Mouse (Mus musculus) adrenal gland, adult 18-20 months (tissue): ENCODE measurements at regions not wholly inside any gene's neighbourhood (a gene's known extent, or its start where the extent isn't known, plus 50 kb on each side); places are given as distances from the start of the nearest gene placed in this dataset.

Experiments used
- DNase-seq, 2 experiments: peaks; one replicate each; pipeline ENCODE4 v3.0.0; 2021 to 2022; ENCODE audit warnings: low spot score in 2 of 2

DNA sequence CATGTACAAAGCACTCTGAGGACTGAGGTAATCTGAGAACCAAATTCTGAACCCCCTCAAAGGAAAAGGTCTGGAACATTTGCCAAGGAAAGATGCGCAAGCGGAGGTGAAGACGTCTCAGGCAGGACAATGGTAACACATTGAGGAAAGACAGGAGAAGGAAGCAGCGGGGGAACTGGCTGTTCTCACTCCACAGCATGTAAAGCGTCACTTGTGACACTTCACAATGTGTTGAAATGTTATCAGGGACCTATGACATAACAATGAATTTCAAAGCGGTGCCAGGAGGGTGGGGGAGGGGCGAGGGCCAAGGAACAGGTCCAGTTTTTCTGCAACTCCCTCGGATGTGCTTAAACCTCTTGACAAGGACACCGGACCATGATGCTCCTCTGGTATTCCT is 515.3 kb upstream of the Adgrl2 start:
- DNase-seq: no peak

DNA sequence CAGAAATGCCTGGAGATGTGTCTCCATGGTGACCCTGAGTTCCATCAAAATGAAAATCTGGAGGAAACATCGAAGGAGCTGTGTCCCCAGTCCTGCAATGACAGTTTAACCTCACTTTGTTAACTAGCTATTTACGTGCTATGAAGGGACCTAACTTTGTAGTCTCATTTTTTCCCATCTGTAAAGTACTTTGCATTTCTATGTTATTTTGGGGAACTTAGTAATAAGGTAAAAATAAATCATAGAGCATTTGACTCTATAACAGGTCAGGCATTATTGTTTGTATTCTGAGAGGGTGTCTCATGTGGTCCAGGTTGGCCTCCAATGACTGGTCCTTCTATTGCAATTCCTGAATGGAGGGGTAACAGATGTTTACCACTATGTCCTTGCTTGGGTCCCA is 513.6 kb upstream of the Adgrl2 start:
- no peak for DNase-seq

DNA sequence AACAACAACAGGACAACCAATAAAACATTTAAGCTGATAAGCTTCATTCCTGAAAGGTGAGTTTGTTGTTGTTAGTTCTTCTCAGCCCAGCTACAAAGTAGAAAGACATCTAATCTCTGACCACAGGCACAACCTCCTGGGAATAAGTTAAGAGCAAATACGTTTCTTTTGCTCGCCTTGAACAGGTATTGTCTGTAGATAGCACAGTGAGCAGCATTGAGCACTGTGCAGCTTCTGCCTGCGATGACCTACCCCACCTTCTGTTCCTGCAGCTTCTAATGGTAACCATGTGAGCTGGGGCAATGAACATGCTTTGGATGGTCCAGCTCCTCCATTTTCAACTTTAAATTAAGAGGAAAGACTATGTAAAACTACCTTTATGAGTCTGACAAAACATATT is 509.8 kb upstream of the Adgrl2 start:
- no peak for DNase-seq

- no peak for DNase-seq
These were observed 508.4 kb upstream of the Adgrl2 start for GRCm38 (mm10) chr3:149498765-149499164.

DNA sequence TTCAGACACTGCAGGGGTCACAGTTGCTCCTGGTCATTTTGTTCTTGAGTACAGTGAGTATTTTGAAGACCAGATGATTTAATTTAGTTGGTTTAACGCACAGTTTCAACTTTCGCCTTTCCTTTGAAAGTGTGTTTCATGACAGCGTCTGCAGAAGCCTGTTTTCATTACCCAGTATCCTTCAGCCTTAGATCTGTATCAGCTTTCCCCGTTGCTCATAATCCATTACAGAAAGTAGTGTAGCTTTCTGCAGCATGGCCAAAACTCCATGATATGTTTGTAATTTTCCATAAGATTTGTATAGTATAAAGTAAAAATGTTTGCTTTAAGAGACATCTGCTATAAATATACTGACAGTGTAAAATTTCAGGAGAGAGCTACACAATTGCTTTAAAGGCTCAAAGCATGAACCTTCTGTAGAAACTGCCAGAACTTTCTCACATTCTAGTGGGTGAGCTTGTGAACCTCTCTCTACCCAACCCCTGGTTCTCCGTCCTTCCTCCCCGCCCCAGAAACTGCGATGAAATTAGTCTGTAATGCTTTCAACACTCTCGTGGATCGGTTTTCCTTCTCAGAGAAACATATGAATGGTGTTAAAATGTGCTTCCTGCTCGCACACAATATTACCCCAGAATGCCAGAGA is 506.6 kb upstream of the Adgrl2 start:
- DNase-seq: no peak

- DNase-seq: no peak
These were observed 505.8 kb upstream of the Adgrl2 start for GRCm38 (mm10) chr3:149496122-149496521.

- no peak for DNase-seq
These were observed 497.8 kb upstream of the Adgrl2 start for GRCm38 (mm10) chr3:149488147-149488546.

DNA sequence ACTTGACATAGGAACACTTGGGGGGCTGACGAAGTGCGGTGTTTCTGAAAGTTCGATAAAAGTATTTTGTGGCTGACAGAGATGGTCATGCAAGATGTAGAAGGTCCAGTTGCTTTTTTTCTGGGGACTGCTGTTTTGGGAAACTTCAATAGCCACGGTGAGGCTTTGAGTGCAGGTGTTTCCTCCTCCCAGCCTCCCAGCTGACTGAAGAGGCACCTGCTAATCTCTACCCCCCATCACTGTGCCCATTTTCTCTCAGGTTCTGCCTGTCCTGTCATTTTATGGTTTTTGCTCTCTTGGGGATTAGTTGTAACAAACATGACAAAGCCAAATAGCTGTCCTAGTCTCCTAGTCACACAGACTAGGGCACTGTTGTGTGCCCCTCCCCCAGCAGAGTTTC is 495.1 kb upstream of the Adgrl2 start:
- no peak for DNase-seq

GRCm38 (mm10) chr3:149484319-149484718 is 494.0 kb upstream of the Adgrl2 start:
- DNase-seq: no peak

DNA sequence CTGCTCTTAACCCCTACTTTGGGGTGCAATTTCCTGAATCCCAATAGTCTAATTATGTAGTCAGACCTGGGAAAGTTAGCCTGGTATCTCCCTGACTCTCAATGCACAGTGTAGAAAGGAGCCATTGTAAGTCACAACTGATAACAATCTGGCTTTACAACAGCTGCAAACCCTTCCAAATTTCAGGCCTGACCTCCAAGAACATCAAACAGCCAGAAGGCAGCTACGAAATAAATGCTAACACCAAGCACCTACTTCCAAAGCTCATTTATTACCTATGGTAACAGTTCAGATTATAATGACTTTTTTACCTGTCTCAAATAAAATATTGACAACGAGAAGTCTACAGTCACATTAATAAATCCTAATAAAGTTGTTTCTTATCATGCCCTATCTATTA is 485.8 kb upstream of the Adgrl2 start:
- DNase-seq: no peak

DNA sequence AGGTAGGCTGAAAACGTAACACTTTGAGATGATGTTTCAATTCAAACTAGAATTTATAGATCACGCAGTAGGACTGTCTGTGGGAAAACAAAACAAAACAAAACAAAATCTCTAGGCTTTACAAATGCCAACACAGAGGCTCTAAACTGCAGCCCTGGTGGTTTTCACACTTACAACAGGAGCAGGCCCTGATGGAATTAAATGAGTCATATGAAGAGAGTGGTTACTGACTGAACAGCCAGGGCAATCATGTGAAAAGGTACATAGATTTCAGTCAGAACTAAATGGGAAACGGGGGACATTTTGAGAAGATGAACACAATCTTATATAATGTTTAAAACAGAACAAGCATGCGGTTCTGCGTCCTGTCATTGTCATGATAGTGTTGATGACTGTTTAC is 476.6 kb upstream of the Adgrl2 start:
- DNase-seq: no peak

DNA sequence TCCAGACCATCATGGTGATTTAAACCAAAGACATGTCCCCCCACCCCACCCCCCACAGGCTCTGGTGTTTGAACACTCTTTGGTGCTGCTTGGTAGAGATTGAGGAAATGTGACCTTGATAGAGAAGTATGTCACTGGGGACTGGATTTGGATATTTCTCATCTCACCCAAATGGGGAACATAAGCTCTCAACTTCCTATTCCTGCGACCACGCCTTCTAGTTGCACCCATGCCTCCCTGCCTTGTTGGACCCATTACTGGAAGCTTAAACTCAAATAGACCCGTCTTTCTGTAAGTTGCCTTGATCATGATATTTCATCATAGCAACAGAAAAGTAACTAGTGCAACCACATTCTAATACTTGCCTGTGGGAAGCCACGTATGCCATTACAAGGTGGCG is 474.2 kb upstream of the Adgrl2 start:
- DNase-seq: no peak

DNA sequence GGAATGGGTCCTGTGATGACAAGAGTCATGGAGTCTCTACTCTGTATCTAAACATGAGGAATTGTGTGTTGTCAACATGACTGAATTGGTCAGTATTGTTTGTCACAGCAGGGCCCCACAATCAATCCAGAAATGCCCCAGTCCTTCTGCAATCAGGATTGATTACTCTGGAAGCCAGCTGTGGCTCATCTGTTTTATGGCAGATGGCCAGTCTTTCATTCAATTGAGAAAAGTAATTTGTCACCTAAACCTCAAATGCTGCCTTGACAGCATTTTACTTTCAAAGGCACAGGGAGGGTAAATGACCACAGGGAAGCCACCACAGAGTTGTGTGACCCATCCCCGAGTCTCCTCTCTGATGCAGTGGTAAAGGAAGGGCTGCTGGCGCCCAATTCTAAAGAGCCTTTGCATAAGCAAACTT is 471.8 kb upstream of the Adgrl2 start:
- DNase-seq: no peak

- DNase-seq: no peak
These were observed 471.3 kb upstream of the Adgrl2 start for GRCm38 (mm10) chr3:149461613-149462012.

DNA sequence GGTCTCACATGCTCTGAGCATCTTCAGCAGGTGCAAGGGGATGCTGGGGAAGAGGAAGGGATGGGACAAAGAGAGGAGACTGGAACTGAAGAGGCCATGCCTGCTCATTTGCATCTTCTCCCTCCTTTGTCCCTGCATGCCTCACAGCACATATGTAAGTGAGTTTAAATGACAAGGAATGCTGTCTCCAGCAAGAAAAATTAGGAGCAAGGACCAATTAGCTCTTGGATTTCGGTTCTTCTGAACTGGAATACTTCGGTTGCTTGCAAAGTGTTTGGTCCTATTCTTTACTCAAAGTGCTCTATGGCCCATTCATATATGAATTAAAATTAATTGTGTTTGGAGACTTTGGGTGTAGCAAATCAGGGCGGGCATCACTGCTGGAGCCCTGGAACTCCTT is 459.0 kb upstream of the Adgrl2 start:
- no peak for DNase-seq

DNA sequence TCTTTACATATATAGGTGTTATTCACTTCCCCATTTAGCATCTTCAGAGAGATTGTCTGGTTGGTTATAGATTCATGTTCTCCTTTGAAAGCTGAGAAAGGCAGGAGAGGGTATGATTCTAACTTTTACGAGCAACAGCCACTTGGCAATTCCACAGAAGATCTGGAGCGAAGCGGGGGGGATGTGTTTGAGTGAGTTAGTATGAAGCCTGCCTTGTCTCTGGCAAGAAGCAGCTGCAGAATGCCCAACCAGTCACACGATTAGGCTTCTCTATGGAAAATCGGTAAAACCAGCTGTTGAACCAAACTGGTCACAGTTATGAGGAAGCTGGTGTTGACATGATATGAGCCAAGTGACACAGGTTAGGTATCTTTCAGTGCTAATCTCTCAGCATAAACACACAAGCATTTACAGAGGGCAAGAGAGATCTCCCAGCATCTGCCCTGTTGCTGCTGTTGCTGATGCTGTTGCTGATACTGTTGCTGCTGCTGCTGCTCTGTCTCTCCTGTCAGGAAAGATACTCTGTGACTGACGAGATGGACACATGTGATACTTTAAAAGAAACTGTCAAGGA is 455.7 kb upstream of the Adgrl2 start:
- DNase-seq: no peak

GRCm38 (mm10) chr3:149444854-149445577 is 454.7 kb upstream of the Adgrl2 start:
- DNase-seq: peak in 1 of 2 experiments; percentile 26

GRCm38 (mm10) chr3:149444377-149444776 is 454.0 kb upstream of the Adgrl2 start:
- DNase-seq: no peak

DNA sequence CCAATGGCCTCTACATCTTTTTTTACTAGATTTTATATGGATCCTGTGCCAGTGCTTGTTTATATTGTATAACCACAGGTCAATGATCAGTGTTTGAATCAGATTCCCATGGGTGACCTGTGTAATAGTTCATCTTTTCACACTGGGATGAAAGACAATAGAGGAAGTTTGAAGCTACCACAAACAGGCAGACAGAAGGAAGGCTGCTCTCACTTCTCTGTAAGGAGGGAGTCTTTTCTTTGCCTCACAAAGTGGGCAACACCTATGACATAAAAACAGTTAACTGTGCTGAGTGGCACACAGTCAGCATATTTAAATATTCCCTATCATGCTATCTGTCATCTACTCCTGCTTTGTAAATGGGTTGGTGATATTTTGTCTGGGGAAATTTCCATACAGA is 450.9 kb upstream of the Adgrl2 start:
- no peak for DNase-seq

DNA sequence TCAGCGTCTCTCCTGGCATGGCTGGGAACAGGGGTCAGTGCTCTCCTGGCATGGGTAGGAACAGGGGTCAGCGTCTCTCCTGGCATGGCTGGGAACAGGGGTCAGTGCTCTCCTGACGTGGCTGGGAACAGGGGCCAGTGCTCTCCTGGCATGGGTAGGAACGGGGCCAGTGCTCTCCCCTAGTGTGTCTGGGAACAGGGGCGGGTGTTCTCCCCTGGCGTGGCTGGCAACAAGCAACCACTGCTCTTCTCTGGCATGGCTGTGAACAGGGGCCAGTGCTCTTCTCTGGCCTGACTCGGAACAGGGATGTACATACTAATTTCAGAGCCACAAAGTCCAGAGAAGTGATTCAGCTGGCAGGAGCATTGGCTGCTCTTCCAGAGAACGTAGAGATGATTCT is 447.4 kb upstream of the Adgrl2 start:
- no peak for DNase-seq

DNA sequence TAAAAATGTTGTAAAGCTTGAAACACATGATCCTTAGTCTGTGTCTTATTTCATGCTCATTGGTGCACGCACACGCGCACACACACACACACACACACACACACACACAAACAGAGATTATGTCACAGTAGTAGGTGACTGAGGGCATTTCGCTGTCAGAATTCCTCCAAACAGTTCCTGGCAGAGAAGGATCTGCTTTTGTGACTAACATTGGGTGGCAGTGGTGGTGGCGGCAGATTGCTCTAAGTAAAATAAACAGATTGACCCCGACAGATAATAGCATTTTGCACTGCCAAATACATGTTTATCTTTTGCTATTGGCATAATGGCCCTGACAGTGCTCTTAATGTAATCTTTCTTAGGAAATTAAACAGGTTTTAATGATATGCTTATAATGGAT is 446.6 kb upstream of the Adgrl2 start:
- no peak for DNase-seq

GRCm38 (mm10) chr3:149436420-149436819 is 446.1 kb upstream of the Adgrl2 start:
- no peak for DNase-seq

DNA sequence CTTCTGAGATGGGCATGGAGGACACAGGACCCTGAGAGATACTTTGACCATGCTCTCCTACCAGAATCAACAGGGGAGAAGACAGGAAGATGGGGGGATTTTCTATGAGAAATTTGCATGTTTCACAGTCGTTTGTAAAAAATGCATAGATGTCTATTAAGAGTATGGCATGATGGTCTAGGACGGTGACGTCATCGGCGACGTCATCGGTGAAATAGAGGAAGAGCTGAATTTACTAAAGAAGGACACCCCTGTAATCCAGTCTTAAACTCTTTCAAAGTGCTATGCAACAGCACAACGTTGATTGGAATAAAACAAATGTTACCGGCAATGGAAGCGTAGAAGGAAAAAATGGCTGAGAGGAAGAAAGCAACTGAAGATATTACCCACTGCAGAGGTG is 441.4 kb upstream of the Adgrl2 start:
- DNase-seq: no peak
